Comparison of ENCODE assay signal across 15 mouse cellular contexts in the genomic region with DNA sequence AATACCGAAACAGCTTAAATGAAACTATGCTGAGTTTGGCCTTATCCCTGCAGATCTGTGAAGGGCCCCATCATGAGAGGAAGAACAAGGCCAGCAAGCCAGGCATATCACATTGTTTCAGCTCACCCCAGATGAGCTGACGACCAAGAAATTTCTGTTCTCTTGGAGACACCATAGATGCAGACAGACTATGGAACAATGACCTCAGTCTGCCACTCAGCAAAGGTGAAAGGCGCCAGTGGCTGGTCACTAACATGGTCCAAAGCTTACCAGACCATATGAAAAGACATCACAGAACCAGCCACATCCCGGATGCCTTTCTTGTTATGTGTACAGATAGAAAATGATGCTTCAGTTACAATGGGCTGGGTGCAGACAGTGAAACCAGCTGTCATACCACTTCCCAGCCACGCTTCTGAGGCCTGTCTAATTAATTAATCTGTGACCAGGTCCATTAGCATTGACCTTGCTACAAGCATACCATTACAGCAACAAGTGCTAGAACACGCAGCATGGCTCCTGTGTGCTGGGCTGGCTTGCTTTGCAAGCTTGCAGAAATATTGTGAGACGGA.
DNase-seq lines count a peak whose midpoint lies in the region; ATAC-seq lines count a peak whose summit lies in the region.
"Had no signal": no experiment of that assay in that cellular context is flagged by ENCODE, and none has a peak within 500 bp of the region (broad histone marks: within the 10 kb centered on the region; RNA-seq: fewer than 3 reads in every experiment).

No protein-coding gene starts in this region.

- peaks cover 19% of the 10 kb centered on the region for H3K4me1 ChIP-seq in limb, embryonic 13.5 days
- H3K4me1 ChIP-seq in limb, embryonic 10.5 days: 0 out of 2 replicates have a peak, but pooled peaks cover 4% of the 10 kb centered on the region
- peaks cover 19% of the 10 kb centered on the region for H3K4me1 ChIP-seq in brown adipose tissue, adult 24 weeks (ENCODE audit: control insufficient read depth, insufficient read depth, insufficient read length, low read length)
- peaks cover 3% of the 10 kb centered on the region; the same call in 1 of the 2 replicates for H3K4me1 ChIP-seq in hindbrain, embryonic 12.5 days
- peaks cover 27% of the 10 kb centered on the region for H3K4me1 ChIP-seq in liver, embryonic 16.5 days (ENCODE audit: control insufficient read depth, low read depth, low read length)

- peaks cover 15% of the 10 kb centered on the region; the same call in 1 of the 2 replicates for H3K36me3 ChIP-seq in limb, embryonic 13.5 days
- no peaks in the 10 kb centered on the region for H3K36me3 ChIP-seq in limb, embryonic 10.5 days
- H3K36me3 ChIP-seq in hindbrain, embryonic 12.5 days: no peaks in the 10 kb centered on the region
- no peaks in the 10 kb centered on the region for H3K36me3 ChIP-seq in liver, embryonic 16.5 days (ENCODE audit: control insufficient read depth, insufficient read depth)
- H3K36me3 ChIP-seq: intestine, embryonic 15.5 days had no signal

- 84% methylated on average over 7 of the region's 7 CpGs for WGBS in limb, embryonic 13.5 days
- WGBS in limb, embryonic 10.5 days: 87% methylated on average over 7 of the region's 7 CpGs
- 60% methylated on average over 7 of the region's 7 CpGs for WGBS in hindbrain, embryonic 12.5 days
- 68% methylated on average over 7 of the region's 7 CpGs for WGBS in liver, embryonic 16.5 days (ENCODE audit: insufficient replicate concordance)

- no peak for DNase-seq in limb, embryonic 10.5 days (ENCODE audit: low spot score)
- DNase-seq in ovary, adult 18-20 months (ENCODE audit: low spot score): no peak
- no peak for DNase-seq in cerebellum, adult 11 months
- DNase-seq: cerebellum, postnatal 10 days; gastrocnemius, postnatal 25 days had no signal

- 0 out of 2 replicates have a peak, but pooled peaks have one; percentile 19 for ATAC-seq in limb, embryonic 13.5 days (ENCODE audit: low FRiP score, low read depth)
- ATAC-seq in hindbrain, embryonic 12.5 days (ENCODE audit: low FRiP score): 0 out of 2 replicates have a peak, but pooled peaks have one; percentile 46
- ATAC-seq in liver, embryonic 16.5 days (ENCODE audit: low read depth): no peak
- ATAC-seq: intestine, embryonic 15.5 days; lung, postnatal 0 days had no signal

- no peaks in the 10 kb centered on the region for H3K9me3 ChIP-seq in limb, embryonic 13.5 days
- H3K9me3 ChIP-seq in limb, embryonic 10.5 days (replicated peaks): no peaks in the 10 kb centered on the region
- H3K9me3 ChIP-seq in hindbrain, embryonic 12.5 days (replicated peaks): no peaks in the 10 kb centered on the region
- H3K9me3 ChIP-seq in liver, embryonic 16.5 days (replicated peaks; ENCODE audit: control insufficient read depth, low read length): no peaks in the 10 kb centered on the region
- H3K9me3 ChIP-seq: embryonic facial prominence, embryonic 13.5 days; forebrain, embryonic 10.5 days; G1E; intestine, embryonic 15.5 days; kidney, embryonic 15.5 days had no signal

- H3K4me2 ChIP-seq in limb, embryonic 13.5 days (replicated peaks): no peak overlapping the region
- H3K4me2 ChIP-seq in hindbrain, embryonic 12.5 days (replicated peaks): no peak overlapping the region
- H3K4me2 ChIP-seq in liver, embryonic 16.5 days (ENCODE audit: low read depth, low read length): no peak overlapping the region
- H3K4me2 ChIP-seq: embryonic facial prominence, embryonic 13.5 days; intestine, embryonic 15.5 days; kidney, embryonic 15.5 days had no signal

- H3K9ac ChIP-seq in limb, embryonic 13.5 days: no peak overlapping the region
- H3K9ac ChIP-seq in hindbrain, embryonic 12.5 days: no peak overlapping the region
- no peak overlapping the region for H3K9ac ChIP-seq in liver, embryonic 16.5 days (ENCODE audit: low read depth, low read length)
- H3K9ac ChIP-seq: embryonic facial prominence, embryonic 13.5 days; intestine, embryonic 15.5 days; kidney, embryonic 15.5 days had no signal

- no peak overlapping the region for H3K27ac ChIP-seq in limb, embryonic 13.5 days
- H3K27ac ChIP-seq in limb, embryonic 10.5 days: no peak overlapping the region
- H3K27ac ChIP-seq in brown adipose tissue, adult 24 weeks (replicated peaks; ENCODE audit: low read depth, low read length): 0 out of 2 replicates have a peak overlapping the region, but pooled peaks have one; percentile 14
- no peak overlapping the region for H3K27ac ChIP-seq in hindbrain, embryonic 12.5 days
- 0 out of 2 replicates have a peak overlapping the region, but pooled peaks have one; percentile 24 for H3K27ac ChIP-seq in liver, embryonic 16.5 days (ENCODE audit: low read length)
- H3K27ac ChIP-seq: embryonic facial prominence, embryonic 13.5 days; forebrain, embryonic 10.5 days; intestine, embryonic 15.5 days; kidney, embryonic 15.5 days had no signal

- no peaks in the 10 kb centered on the region for H3K27me3 ChIP-seq in limb, embryonic 13.5 days
- H3K27me3 ChIP-seq in limb, embryonic 10.5 days (ENCODE audit: low read depth, poor library complexity, severe bottlenecking): no peaks in the 10 kb centered on the region
- H3K27me3 ChIP-seq in hindbrain, embryonic 12.5 days: no peaks in the 10 kb centered on the region
- H3K27me3 ChIP-seq in liver, embryonic 16.5 days (ENCODE audit: control insufficient read depth, insufficient read depth, low read depth, low read length): no peaks in the 10 kb centered on the region
- H3K27me3 ChIP-seq: embryonic facial prominence, embryonic 13.5 days; intestine, embryonic 15.5 days; kidney, embryonic 15.5 days had no signal

- H3K4me3 ChIP-seq in limb, embryonic 13.5 days: no peak overlapping the region
- H3K4me3 ChIP-seq in limb, embryonic 10.5 days: no peak overlapping the region
- H3K4me3 ChIP-seq in brown adipose tissue, adult 24 weeks (ENCODE audit: insufficient read depth, low read depth, low read length): no peak overlapping the region
- no peak overlapping the region for H3K4me3 ChIP-seq in hindbrain, embryonic 12.5 days
- no peak overlapping the region for H3K4me3 ChIP-seq in liver, embryonic 16.5 days (ENCODE audit: low read depth, low read length)
- H3K4me3 ChIP-seq: embryonic facial prominence, embryonic 13.5 days; forebrain, embryonic 10.5 days; intestine, embryonic 15.5 days; kidney, embryonic 15.5 days had no signal

Comparison
In these comparisons a context has a peak if more than half of its experiments do, and no peak if none do; other contexts are left out.
1. H3K27ac ChIP-seq: peak in brown adipose tissue, adult 24 weeks (single experiment) and liver, embryonic 16.5 days (single experiment); none in limb, embryonic 13.5 days (single experiment), limb, embryonic 10.5 days (single experiment) and hindbrain, embryonic 12.5 days (single experiment).